Mouse (Mus musculus) adrenal gland, adult 2 months (tissue): Measurements from ENCODE around the gene Kifc1. TPM values are rescaled to one million over a fixed set of nuclear protein-coding genes. Genes with fewer than 3 reads are reported as not detected.
A peak's percentile ranks its signal among the peaks of the same experiment; 100 is the strongest.
"Not testable (repeated sequence)": the region's sequence is repeated elsewhere in the genome, so short reads cannot be mapped to it uniquely, and the experiment has no call there.

ENCODE experiments used
- DNase-seq: peaks from one replicate; pipeline ENCODE4 v3.0.0; 2021
- polyA plus RNA-seq: library from polyadenylated mRNA; depleted of rRNA; stranded (reverse); fragments of >200 nt; gene quantifications from 2 replicates; pipeline ENCODE4 v1.2.3, GENCODE M21; 2012
- total RNA-seq, 2 experiments: library from RNA; stranded (reverse); gene quantifications; 2 replicates each; pipeline ENCODE4 v1.2.3; 2021

The Kifc1 gene
- total and polyA plus RNA-seq, 3 experiments, result 1.4 to 2.5 (median 1.6) TPM

GRCm38 (mm10) chr17:33903911-33904651 lies 13.6 kb upstream of the Kifc1 start:
- peak; percentile 47 for DNase-seq

GRCm38 (mm10) chr17:33902491-33902890 lies 12.0 kb upstream of the Kifc1 start:
- no peak for DNase-seq

- DNase-seq, result no peak
These were observed 11.6 kb upstream of the Kifc1 start for GRCm38 (mm10) chr17:33902079-33902478.

GRCm38 (mm10) chr17:33901653-33902052 lies 11.2 kb upstream of the Kifc1 start:
- no peak for DNase-seq

GRCm38 (mm10) chr17:33900989-33901314 lies 10.5 kb upstream of the Kifc1 start:
- DNase-seq, result no peak

GRCm38 (mm10) chr17:33900281-33900988 lies 10.0 kb upstream of the Kifc1 start:
- no peak for DNase-seq

- no peak for DNase-seq
These were observed 9.2 kb upstream of the Kifc1 start for GRCm38 (mm10) chr17:33899642-33900041.

GRCm38 (mm10) chr17:33898193-33898592 lies 7.7 kb upstream of the Kifc1 start:
- not testable (repeated sequence) for DNase-seq

- DNase-seq, result no peak
These were observed 6.8 kb upstream of the Kifc1 start for GRCm38 (mm10) chr17:33897114-33897794.

- not testable (repeated sequence) for DNase-seq
These were observed 2.5 kb upstream of the Kifc1 start for GRCm38 (mm10) chr17:33893011-33893410.

- no peak for DNase-seq
These were observed 2.0 kb upstream of the Kifc1 start for GRCm38 (mm10) chr17:33892429-33892828.

GRCm38 (mm10) chr17:33891892-33892291 lies 1.4 kb upstream of the Kifc1 start:
- DNase-seq, result not testable (repeated sequence)

- DNase-seq, result no peak
These were observed 896 bp upstream of the Kifc1 start for GRCm38 (mm10) chr17:33891357-33891756.

- not testable (repeated sequence) for DNase-seq
These were observed 424 bp downstream of the Kifc1 start for GRCm38 (mm10) chr17:33889941-33890532.

- not testable (repeated sequence) for DNase-seq
These were observed 2.2 kb downstream of the Kifc1 start for GRCm38 (mm10) chr17:33888230-33888629.

GRCm38 (mm10) chr17:33887802-33888201 lies 2.7 kb downstream of the Kifc1 start:
- not testable (repeated sequence) for DNase-seq

GRCm38 (mm10) chr17:33884320-33884719 lies 6.1 kb downstream of the Kifc1 start:
- DNase-seq, result not testable (repeated sequence)

- DNase-seq, result peak; percentile 26
These were observed 14.7 kb downstream of the Kifc1 start for GRCm38 (mm10) chr17:33875797-33876196.

GRCm38 (mm10) chr17:33874411-33874810 lies 16.1 kb downstream of the Kifc1 start:
- no peak for DNase-seq

GRCm38 (mm10) chr17:33873537-33873936 lies 16.9 kb downstream of the Kifc1 start, which contains the start of gene Gm7029:
Gene Gm7029, plus strand, starts transcription at chr17:33873837.
- not testable (repeated sequence) for DNase-seq

GRCm38 (mm10) chr17:33865330-33866030 lies 25.0 kb downstream of the Kifc1 start:
- peak; percentile 59 for DNase-seq

- DNase-seq, result no peak
These were observed 32.6 kb downstream of the Kifc1 start for GRCm38 (mm10) chr17:33857816-33858215.
